Mouse (Mus musculus): ENCODE measurements around the gene Atl2.

GRCm38 (mm10) chr17:79846182-79846581, 49.7 kb downstream of the Atl2 start:
- TF ChIP-seq CTCF (IDR thresholded peaks at IDR 0.05; ENCODE audit: low read depth) (no peak), EP300 (IDR thresholded peaks at IDR 0.05; ENCODE audit: low read depth) (no peak)
